In the genomic region with DNA sequence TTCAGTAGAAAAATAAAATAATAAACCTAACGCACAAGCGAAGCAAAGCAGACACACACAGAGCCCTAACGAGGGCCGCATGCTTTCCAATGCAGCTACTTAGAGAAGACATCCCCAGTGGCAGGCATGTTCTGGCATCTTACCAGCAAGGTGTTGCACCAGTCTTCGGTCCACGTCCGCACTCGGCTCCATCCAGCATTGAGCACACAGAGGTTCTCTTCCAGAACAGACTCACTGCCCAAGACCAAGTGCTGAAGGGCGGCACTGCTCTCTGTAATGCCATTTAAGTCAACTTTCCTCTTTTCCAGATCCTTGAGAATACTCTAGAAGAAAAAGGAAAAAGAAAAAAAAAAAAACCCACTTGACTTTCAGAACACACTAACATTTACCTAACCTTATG, we compare ENCODE assay signal across 28 mouse cellular contexts.
"Had no signal": no experiment of that assay in that cellular context is flagged by ENCODE, and none has a peak within 500 bp of the region (broad histone marks: within the 10 kb centered on the region; RNA-seq: fewer than 3 reads in every experiment).

No protein-coding gene starts in this region.

- H3K27ac ChIP-seq: embryonic facial prominence, embryonic 10.5 days; embryonic facial prominence, embryonic 12.5 days; embryonic facial prominence, embryonic 13.5 days; embryonic facial prominence, embryonic 15.5 days; forebrain, embryonic 10.5 days; forebrain, embryonic 12.5 days; forebrain, embryonic 13.5 days; forebrain, embryonic 15.5 days; gastrocnemius, adult 2 months; heart, adult 2 months had no signal

- ATAC-seq: forebrain, embryonic 13.5 days; forebrain, embryonic 14.5 days; forebrain, embryonic 15.5 days; forebrain, embryonic 16.5 days; forebrain, postnatal 0 days had no signal

- H3K9me3 ChIP-seq: embryonic facial prominence, embryonic 10.5 days; embryonic facial prominence, embryonic 12.5 days; embryonic facial prominence, embryonic 13.5 days; embryonic facial prominence, embryonic 15.5 days; forebrain, embryonic 10.5 days; forebrain, embryonic 12.5 days; forebrain, embryonic 13.5 days; forebrain, embryonic 15.5 days had no signal

- H3K36me3 ChIP-seq: forebrain, embryonic 15.5 days had no signal

- H3K27me3 ChIP-seq: embryonic facial prominence, embryonic 12.5 days; embryonic facial prominence, embryonic 13.5 days; embryonic facial prominence, embryonic 15.5 days; forebrain, embryonic 12.5 days; forebrain, embryonic 13.5 days; forebrain, embryonic 15.5 days had no signal

- H3K4me1 ChIP-seq: embryonic facial prominence, embryonic 10.5 days; embryonic facial prominence, embryonic 12.5 days; embryonic facial prominence, embryonic 13.5 days; forebrain, embryonic 10.5 days; forebrain, embryonic 12.5 days; forebrain, embryonic 13.5 days; forebrain, embryonic 15.5 days had no signal

- DNase-seq: cerebellum, adult 2 months; cerebellum, adult 8-10 months; cerebellum, adult 9-10 months; cerebellum, adult 9-11 months; cerebellum, postnatal 10 days; cerebellum, postnatal 14 days; cerebellum, postnatal 25 days; cerebellum, postnatal 36 days; embryo, embryonic 11 days; forebrain, postnatal 0 days; gastrocnemius, adult 2 months; gastrocnemius, postnatal 10 days; gastrocnemius, postnatal 14 days; gastrocnemius, postnatal 25 days; gastrocnemius, postnatal 36 days; heart, adult 18-20 months; heart, adult 2 months had no signal

- H3K9ac ChIP-seq: embryonic facial prominence, embryonic 12.5 days; embryonic facial prominence, embryonic 13.5 days; embryonic facial prominence, embryonic 15.5 days; forebrain, embryonic 12.5 days; forebrain, embryonic 13.5 days; forebrain, embryonic 15.5 days; forebrain, postnatal 0 days had no signal

- H3K4me3 ChIP-seq: embryonic facial prominence, embryonic 10.5 days; embryonic facial prominence, embryonic 12.5 days; embryonic facial prominence, embryonic 13.5 days; embryonic facial prominence, embryonic 15.5 days; erythroblast, embryonic 14.5 days; forebrain, embryonic 10.5 days; forebrain, embryonic 12.5 days; forebrain, embryonic 13.5 days; forebrain, embryonic 15.5 days; gastrocnemius, adult 2 months; heart, adult 2 months had no signal

- H3K4me2 ChIP-seq: embryonic facial prominence, embryonic 12.5 days; embryonic facial prominence, embryonic 13.5 days; embryonic facial prominence, embryonic 15.5 days; forebrain, embryonic 12.5 days; forebrain, embryonic 13.5 days; forebrain, embryonic 15.5 days had no signal
